Mouse (Mus musculus): Measurements from ENCODE around the gene Katnal1. TPM values are rescaled to one million over a fixed set of nuclear protein-coding genes. Genes with fewer than 3 reads are reported as not detected.

Gene Katnal1
- polyA plus RNA-seq, 1 experiment = 3.0 TPM

GRCm38 (mm10) chr5:148916775-148917174 is 12.3 kb downstream of the Katnal1 start:
- Histone ChIP-seq H3K4me1 (peaks cover 12% of the 10 kb centered on the region), H3K36me3 (replicated peaks; ENCODE audit: low read length) (peaks cover 80% of the 10 kb centered on the region), H3K27me3 (replicated peaks) (no peaks in the 10 kb centered on the region), H3K9me3 (no peaks in the 10 kb centered on the region), H3K4me3 (replicated peaks) (no peak overlapping the region)
- TF ChIP-seq FLI1 (IDR thresholded peaks at IDR 0.05; ENCODE audit: low read length) = no peak
- no peak for TF ChIP-seq GATA1 (IDR thresholded peaks at IDR 0.05; ENCODE audit: borderline replicate concordance, low read length)

- Histone ChIP-seq H3K9me3 (no peaks in the 10 kb centered on the region), H3K36me3 (replicated peaks; ENCODE audit: low read length) (peaks cover 86% of the 10 kb centered on the region), H3K4me1 (peaks cover 45% of the 10 kb centered on the region), H3K4me3 (replicated peaks) (no peak overlapping the region), H3K27me3 (replicated peaks) (no peaks in the 10 kb centered on the region)
- TF ChIP-seq FLI1 (IDR thresholded peaks at IDR 0.05; ENCODE audit: low read length) (no peak), GATA1 (IDR thresholded peaks at IDR 0.05; ENCODE audit: borderline replicate concordance, low read length) (no peak)
Measured at GRCm38 (mm10) chr5:148912262-148912661, 16.9 kb downstream of the Katnal1 start.

- Histone ChIP-seq H3K27me3 (replicated peaks) (no peaks in the 10 kb centered on the region), H3K4me3 (replicated peaks) (peak overlapping the region; percentile 53), H3K4me1 (peaks cover 55% of the 10 kb centered on the region), H3K36me3 (replicated peaks; ENCODE audit: low read length) (peaks cover 83% of the 10 kb centered on the region), H3K9me3 (no peaks in the 10 kb centered on the region)
- TF ChIP-seq FLI1 (IDR thresholded peaks at IDR 0.05; ENCODE audit: low read length) = no peak
- TF ChIP-seq GATA1 (IDR thresholded peaks at IDR 0.05; ENCODE audit: borderline replicate concordance, low read length) = no peak
Measured at GRCm38 (mm10) chr5:148910066-148910465, 19.1 kb downstream of the Katnal1 start.

- H3K9me3 ChIP-seq = no peaks in the 10 kb centered on the region
- H3K4me3 ChIP-seq (replicated peaks) = no peak overlapping the region
- peaks cover 55% of the 10 kb centered on the region for H3K4me1 ChIP-seq
- H3K36me3 ChIP-seq (replicated peaks; ENCODE audit: low read length) = peaks cover 83% of the 10 kb centered on the region
- no peaks in the 10 kb centered on the region for H3K27me3 ChIP-seq (replicated peaks)
- no peak for TF ChIP-seq FLI1 (IDR thresholded peaks at IDR 0.05; ENCODE audit: low read length)
- no peak for TF ChIP-seq GATA1 (IDR thresholded peaks at IDR 0.05; ENCODE audit: borderline replicate concordance, low read length)
Measured at GRCm38 (mm10) chr5:148909402-148909801, 19.7 kb downstream of the Katnal1 start.

GRCm38 (mm10) chr5:148909057-148909395 is 20.1 kb downstream of the Katnal1 start:
- H3K4me1 ChIP-seq = peaks cover 55% of the 10 kb centered on the region
- no peak for TF ChIP-seq FLI1 (IDR thresholded peaks at IDR 0.05; ENCODE audit: low read length)
- no peaks in the 10 kb centered on the region for H3K9me3 ChIP-seq
- no peak overlapping the region for H3K4me3 ChIP-seq (replicated peaks)
- peaks cover 84% of the 10 kb centered on the region for H3K36me3 ChIP-seq (replicated peaks; ENCODE audit: low read length)
- no peaks in the 10 kb centered on the region for H3K27me3 ChIP-seq (replicated peaks)

- H3K4me1 ChIP-seq = peaks cover 57% of the 10 kb centered on the region
- peaks cover 86% of the 10 kb centered on the region for H3K36me3 ChIP-seq (replicated peaks; ENCODE audit: low read length)
- no peaks in the 10 kb centered on the region for H3K9me3 ChIP-seq
- H3K27me3 ChIP-seq (replicated peaks) = no peaks in the 10 kb centered on the region
- no peak for TF ChIP-seq FLI1 (IDR thresholded peaks at IDR 0.05; ENCODE audit: low read length)
- no peak for TF ChIP-seq GATA1 (IDR thresholded peaks at IDR 0.05; ENCODE audit: borderline replicate concordance, low read length)
- peak overlapping the region; percentile 72 for H3K4me3 ChIP-seq (replicated peaks)
Measured at GRCm38 (mm10) chr5:148908191-148909056, 20.7 kb downstream of the Katnal1 start.

- TF ChIP-seq GATA1 (IDR thresholded peaks at IDR 0.05; ENCODE audit: borderline replicate concordance, low read length) (no peak), FLI1 (IDR thresholded peaks at IDR 0.05; ENCODE audit: low read length) (no peak)
- peaks cover 41% of the 10 kb centered on the region for H3K4me1 ChIP-seq
- no peak overlapping the region for H3K4me3 ChIP-seq (replicated peaks)
- H3K36me3 ChIP-seq (replicated peaks; ENCODE audit: low read length) = peaks cover 83% of the 10 kb centered on the region
- no peaks in the 10 kb centered on the region for H3K9me3 ChIP-seq
- no peaks in the 10 kb centered on the region for H3K27me3 ChIP-seq (replicated peaks)
Measured at GRCm38 (mm10) chr5:148906305-148906704, 22.8 kb downstream of the Katnal1 start.

- Histone ChIP-seq H3K4me1 (peaks cover 34% of the 10 kb centered on the region), H3K36me3 (replicated peaks; ENCODE audit: low read length) (peaks cover 79% of the 10 kb centered on the region), H3K4me3 (replicated peaks) (no peak overlapping the region), H3K9me3 (no peaks in the 10 kb centered on the region), H3K27me3 (replicated peaks) (no peaks in the 10 kb centered on the region)
- TF ChIP-seq FLI1 (IDR thresholded peaks at IDR 0.05; ENCODE audit: low read length) (no peak), GATA1 (IDR thresholded peaks at IDR 0.05; ENCODE audit: borderline replicate concordance, low read length) (no peak)
Measured at GRCm38 (mm10) chr5:148904846-148905245, 24.3 kb downstream of the Katnal1 start.

GRCm38 (mm10) chr5:148899361-148899760 is 29.8 kb downstream of the Katnal1 start:
- peaks cover 59% of the 10 kb centered on the region for H3K36me3 ChIP-seq (replicated peaks; ENCODE audit: low read length)
- no peak for TF ChIP-seq FLI1 (IDR thresholded peaks at IDR 0.05; ENCODE audit: low read length)
- TF ChIP-seq GATA1 (IDR thresholded peaks at IDR 0.05; ENCODE audit: borderline replicate concordance, low read length) = no peak
- H3K4me3 ChIP-seq (replicated peaks) = no peak overlapping the region
- 0 out of 2 replicates have a peak, but pooled peaks cover 3% of the 10 kb centered on the region for H3K9me3 ChIP-seq
- H3K27me3 ChIP-seq (replicated peaks) = no peaks in the 10 kb centered on the region
- H3K4me1 ChIP-seq = peaks cover 43% of the 10 kb centered on the region

- H3K4me3 ChIP-seq (replicated peaks) = peak overlapping the region; percentile 35
- 0 out of 2 replicates have a peak, but pooled peaks cover 3% of the 10 kb centered on the region for H3K9me3 ChIP-seq
- TF ChIP-seq FLI1 (IDR thresholded peaks at IDR 0.05; ENCODE audit: low read length) (no peak), GATA1 (IDR thresholded peaks at IDR 0.05; ENCODE audit: borderline replicate concordance, low read length) (no peak)
- H3K27me3 ChIP-seq (replicated peaks) = no peaks in the 10 kb centered on the region
- peaks cover 40% of the 10 kb centered on the region for H3K4me1 ChIP-seq
- H3K36me3 ChIP-seq (replicated peaks; ENCODE audit: low read length) = peaks cover 59% of the 10 kb centered on the region
Measured at GRCm38 (mm10) chr5:148897941-148898417, 31.1 kb downstream of the Katnal1 start.
